Mouse (Mus musculus): ENCODE results near the gene Ctnnbip1. TPM values are rescaled to one million over a fixed set of nuclear protein-coding genes. Genes with fewer than 3 reads are reported as not detected.
"Not testable (repeated sequence)": the region's sequence is repeated elsewhere in the genome, so short reads cannot be mapped to it uniquely, and the experiment has no call there.

The Ctnnbip1 gene
- total RNA-seq, 2 experiments from 2014 or later, result 61.4 to 76.9 TPM

GRCm38 (mm10) chr4:149586783-149587595 lies 69.0 kb downstream of the Ctnnbip1 start:
- DNase-seq, result peak; percentile 58

- DNase-seq, result no peak
These were observed 69.6 kb downstream of the Ctnnbip1 start for GRCm38 (mm10) chr4:149587596-149588168.

- DNase-seq, result no peak
These were observed 72.2 kb downstream of the Ctnnbip1 start for GRCm38 (mm10) chr4:149590200-149590599.

- no peak for DNase-seq
These were observed 73.5 kb downstream of the Ctnnbip1 start for GRCm38 (mm10) chr4:149591486-149591885.

- no peak for DNase-seq
These were observed 77.0 kb downstream of the Ctnnbip1 start for GRCm38 (mm10) chr4:149594913-149595581.

GRCm38 (mm10) chr4:149597641-149598208 lies 79.7 kb downstream of the Ctnnbip1 start:
- no peak for DNase-seq

GRCm38 (mm10) chr4:149599549-149599948 lies 81.5 kb downstream of the Ctnnbip1 start:
- no peak for DNase-seq

- DNase-seq, result no peak
These were observed 82.1 kb downstream of the Ctnnbip1 start for GRCm38 (mm10) chr4:149600130-149600529.

- DNase-seq, result no peak
These were observed 83.4 kb downstream of the Ctnnbip1 start for GRCm38 (mm10) chr4:149601484-149601883.

- DNase-seq, result no peak
These were observed 84.2 kb downstream of the Ctnnbip1 start for GRCm38 (mm10) chr4:149602236-149602635.

GRCm38 (mm10) chr4:149603860-149604259 lies 85.8 kb downstream of the Ctnnbip1 start:
- DNase-seq, result no peak

GRCm38 (mm10) chr4:149604518-149604917 lies 86.5 kb downstream of the Ctnnbip1 start:
- DNase-seq, result no peak

GRCm38 (mm10) chr4:149606056-149606455 lies 88.0 kb downstream of the Ctnnbip1 start:
- DNase-seq, result no peak

GRCm38 (mm10) chr4:149606766-149607358 lies 88.8 kb downstream of the Ctnnbip1 start:
- DNase-seq, result no peak

GRCm38 (mm10) chr4:149607591-149608308 lies 89.7 kb downstream of the Ctnnbip1 start:
- peak; percentile 20 for DNase-seq

GRCm38 (mm10) chr4:149608309-149608638 lies 90.2 kb downstream of the Ctnnbip1 start:
- DNase-seq, result no peak

GRCm38 (mm10) chr4:149609256-149610025 lies 91.4 kb downstream of the Ctnnbip1 start:
- DNase-seq, result no peak

- peak; percentile 63 for DNase-seq
These were observed 93.5 kb downstream of the Ctnnbip1 start for GRCm38 (mm10) chr4:149611376-149612044.

GRCm38 (mm10) chr4:149613497-149613896 lies 95.5 kb downstream of the Ctnnbip1 start:
- DNase-seq, result not testable (repeated sequence)

GRCm38 (mm10) chr4:149614869-149615268 lies 96.8 kb downstream of the Ctnnbip1 start:
- no peak for DNase-seq
